Mouse (Mus musculus) heart, embryonic 10.5 days (tissue): ENCODE data around the gene Cd24a. TPM values are rescaled to one million over a fixed set of nuclear protein-coding genes. Genes with fewer than 3 reads are reported as not detected.

Experiments used
- polyA plus RNA-seq: library from polyadenylated mRNA; unstranded; fragments of >200 nt; fragmentation: Nextera tagmentation; extraction: Ambion mirVana; gene quantifications from 2 replicates; pipeline ENCODE4 v1.2.1, GENCODE M21; 2016

The Cd24a gene
- polyA plus RNA-seq, 1 experiment from 2014 or later, result 192 TPM

Other genes with a start within 250 kb of the Cd24a start
- gene Bend3, start 99.5 kb upstream of the Cd24a start, polyA plus RNA-seq, result 5.4 and 5.8 TPM in 2 replicates
- 15.2 and 15.9 TPM in 2 replicates for gene Gm9803, start 54.2 kb upstream of the Cd24a start, polyA plus RNA-seq
- gene 1700021F05Rik, start 37.3 kb upstream of the Cd24a start, polyA plus RNA-seq, result 90.1 and 96.5 TPM in 2 replicates